Mouse (Mus musculus) kidney, embryonic 15.5 days (tissue): ENCODE data around the gene Fhit. TPM values are rescaled to one million over a fixed set of nuclear protein-coding genes. Genes with fewer than 3 reads are reported as not detected.

Source experiments
- ATAC-seq: fragments of 200-750 bp; cut with Nextera tagmentation; replicated peaks from 2 replicates; pipeline ENCODE4 v1.8.0; 2017; ENCODE audit warnings: moderate TSS enrichment; ENCODE audit not compliant: low FRiP score
- H3K27ac ChIP-seq: fragments of 300-500 bp; sonication (generic); 2 replicates; pipeline ENCODE4 v1.5.1; 2015; ENCODE audit warnings: mild to moderate bottlenecking, inconsistent platforms
- H3K27me3 ChIP-seq: fragments of 300-500 bp; sonication (generic); 2 replicates; pipeline ENCODE4 v1.6.1; 2015; ENCODE audit warnings: inconsistent platforms
- H3K36me3 ChIP-seq: fragments of 300-500 bp; sonication (generic); 2 replicates; pipeline ENCODE4 v1.6.1; 2015; ENCODE audit warnings: inconsistent platforms
- H3K4me1 ChIP-seq: fragments of 300-500 bp; sonication (generic); 2 replicates; pipeline ENCODE4 v1.6.1; 2015; ENCODE audit warnings: inconsistent platforms
- H3K4me2 ChIP-seq: fragments of 300-500 bp; sonication (generic); 2 replicates; pipeline ENCODE4 v1.6.1; 2015; ENCODE audit warnings: moderate library complexity, mild to moderate bottlenecking, inconsistent platforms
- H3K4me3 ChIP-seq: fragments of 300-500 bp; sonication (generic); replicated peaks from 2 replicates; pipeline ENCODE4 v1.5.1; 2015; ENCODE audit warnings: mild to moderate bottlenecking, inconsistent platforms
- H3K9ac ChIP-seq: fragments of 300-500 bp; sonication (generic); 2 replicates; pipeline ENCODE4 v1.6.1; 2015; ENCODE audit warnings: mild to moderate bottlenecking, inconsistent platforms
- H3K9me3 ChIP-seq: fragments of 300-500 bp; sonication (generic); replicated peaks from 2 replicates; pipeline ENCODE4 v1.6.1; 2016; ENCODE audit warnings: inconsistent platforms
- WGBS: fragments of 180-500 bp; shearing (Covaris S2); methylation state at CpG from one replicate; pipeline ENCODE4 v1.1.7; 2015; ENCODE audit warnings: mixed read lengths; 5-methylcytosine and 5-hydroxymethylcytosine counted together
- polyA plus RNA-seq: library from polyadenylated mRNA; unstranded; fragments of >200 nt; fragmentation: Nextera tagmentation; extraction: Ambion mirVana; gene quantifications from 2 replicates; pipeline ENCODE4 v1.2.1, GENCODE M21; 2015

The Fhit gene
- polyA plus RNA-seq, 1 experiment from 2014 or later, result 5.1 TPM

GRCm38 (mm10) chr14:10534862-10535261 is 627.0 kb downstream of the Fhit start:
- H3K9ac ChIP-seq, result no peak overlapping the region
- no peak overlapping the region for H3K27ac ChIP-seq
- no peaks in the 10 kb centered on the region for H3K4me1 ChIP-seq
- no peak overlapping the region for H3K4me2 ChIP-seq
- H3K4me3 ChIP-seq, result no peak overlapping the region
- WGBS, result 80% methylated on average over 2 of the region's 2 CpGs
- H3K36me3 ChIP-seq, result no peaks in the 10 kb centered on the region
- no peaks in the 10 kb centered on the region for H3K9me3 ChIP-seq
- no peaks in the 10 kb centered on the region for H3K27me3 ChIP-seq
- no peak for ATAC-seq

DNA sequence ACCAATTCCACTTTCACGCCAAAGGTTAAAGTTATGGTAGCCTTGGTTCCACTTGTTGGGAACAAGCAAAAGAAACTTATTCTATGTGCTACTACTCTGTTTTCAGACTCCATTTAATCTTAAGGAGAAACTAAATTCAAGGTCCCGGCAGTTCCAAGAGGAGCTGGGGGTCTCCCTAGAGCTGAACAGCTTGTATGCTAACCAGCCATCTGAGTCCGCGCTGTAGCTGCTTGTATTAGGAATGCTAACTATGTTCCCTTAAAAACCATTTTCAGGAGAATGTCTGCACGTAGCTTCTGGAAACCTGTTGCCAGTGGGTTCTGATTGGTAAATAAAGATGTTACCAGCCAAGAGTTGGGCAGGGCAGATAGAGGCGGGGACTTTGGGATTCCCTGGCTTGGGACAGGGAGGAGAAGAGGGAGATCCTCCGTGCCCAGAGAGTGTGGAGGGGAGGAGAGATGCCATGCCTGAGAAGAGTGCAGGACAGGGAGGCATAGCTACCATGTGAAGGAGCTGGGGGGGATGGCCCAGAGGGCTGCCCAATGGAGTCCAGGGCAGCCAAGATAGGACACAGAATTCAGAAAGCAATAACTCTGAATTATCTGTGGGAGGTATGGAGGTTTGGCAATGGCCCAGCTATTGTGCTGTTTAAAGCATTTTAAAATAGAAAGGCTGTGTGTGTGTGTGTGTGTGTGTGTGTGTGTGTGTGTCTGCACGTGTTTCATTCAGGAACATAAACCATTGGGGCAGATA is 629.9 kb downstream of the Fhit start:
- Histone ChIP-seq H3K9ac (no peak overlapping the region), H3K9me3 (no peaks in the 10 kb centered on the region), H3K36me3 (no peaks in the 10 kb centered on the region), H3K4me1 (no peaks in the 10 kb centered on the region), H3K4me2 (no peak overlapping the region), H3K27me3 (no peaks in the 10 kb centered on the region), H3K27ac (no peak overlapping the region), H3K4me3 (no peak overlapping the region)
- WGBS, result 69% methylated on average over 8 of the region's 8 CpGs
- no peak for ATAC-seq

DNA sequence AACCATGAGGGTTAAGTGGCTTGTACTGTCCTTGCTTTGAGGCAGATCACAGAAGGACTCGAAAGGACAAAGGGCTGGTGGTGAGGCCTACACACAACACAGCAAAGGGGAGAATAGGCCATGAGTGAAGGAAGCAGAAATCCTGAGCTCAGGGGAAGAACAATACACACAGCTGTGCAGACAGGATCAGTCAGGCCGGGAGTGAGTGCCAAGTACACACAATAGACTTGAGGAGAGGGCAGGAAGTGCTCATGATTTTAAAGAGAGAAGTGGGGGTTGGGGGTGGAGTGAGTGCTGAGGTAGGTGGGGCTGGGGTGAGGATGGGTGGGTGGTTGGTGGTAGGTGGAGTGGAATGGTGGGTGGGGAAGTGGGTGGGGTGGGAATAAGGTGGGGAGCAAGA is 635.0 kb downstream of the Fhit start:
- Histone ChIP-seq H3K27ac (no peak overlapping the region), H3K4me2 (no peak overlapping the region), H3K9me3 (no peaks in the 10 kb centered on the region), H3K36me3 (no peaks in the 10 kb centered on the region), H3K4me3 (no peak overlapping the region), H3K27me3 (no peaks in the 10 kb centered on the region), H3K4me1 (no peaks in the 10 kb centered on the region), H3K9ac (no peak overlapping the region)
- WGBS, result 61% methylated on average over 2 of the region's 2 CpGs
- no peak for ATAC-seq

- no peak for ATAC-seq
- Histone ChIP-seq H3K9me3 (no peaks in the 10 kb centered on the region), H3K27me3 (no peaks in the 10 kb centered on the region), H3K4me2 (no peak overlapping the region), H3K36me3 (no peaks in the 10 kb centered on the region), H3K4me3 (no peak overlapping the region), H3K27ac (no peak overlapping the region), H3K9ac (no peak overlapping the region), H3K4me1 (no peaks in the 10 kb centered on the region)
- 83% methylated on average over 4 of the region's 4 CpGs for WGBS
Measured at GRCm38 (mm10) chr14:10525786-10526185, 636.0 kb downstream of the Fhit start.

DNA sequence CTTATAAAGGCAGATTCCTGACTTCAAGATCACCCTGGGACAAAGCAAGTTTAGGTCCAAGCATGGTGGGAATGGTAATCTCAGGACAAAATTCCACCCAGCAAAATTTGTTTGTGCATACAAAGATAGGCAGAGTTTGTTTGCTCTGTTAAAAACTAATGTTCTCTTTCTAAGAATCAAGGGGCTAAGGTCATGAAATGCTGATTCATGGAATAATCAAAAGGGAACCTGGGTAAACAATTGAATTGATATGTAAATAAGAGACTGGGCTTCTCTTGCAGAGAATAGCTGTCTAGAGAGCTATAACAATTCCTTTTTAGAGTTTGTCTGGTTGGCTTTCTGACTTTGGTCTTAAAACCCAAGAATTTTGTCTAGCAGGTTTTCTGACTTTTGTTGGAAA is 647.8 kb downstream of the Fhit start:
- Histone ChIP-seq H3K36me3 (no peaks in the 10 kb centered on the region), H3K4me1 (no peaks in the 10 kb centered on the region), H3K27me3 (no peaks in the 10 kb centered on the region), H3K4me3 (no peak overlapping the region), H3K4me2 (no peak overlapping the region), H3K27ac (no peak overlapping the region), H3K9me3 (no peaks in the 10 kb centered on the region), H3K9ac (no peak overlapping the region)
- ATAC-seq, result no peak

GRCm38 (mm10) chr14:10509252-10509651 is 652.6 kb downstream of the Fhit start:
- no peaks in the 10 kb centered on the region for H3K27me3 ChIP-seq
- H3K4me3 ChIP-seq, result no peak overlapping the region
- no peak for ATAC-seq
- no peak overlapping the region for H3K4me2 ChIP-seq
- H3K27ac ChIP-seq, result no peak overlapping the region
- H3K9me3 ChIP-seq, result no peaks in the 10 kb centered on the region
- no peak overlapping the region for H3K9ac ChIP-seq
- no peaks in the 10 kb centered on the region for H3K36me3 ChIP-seq
- no peaks in the 10 kb centered on the region for H3K4me1 ChIP-seq

DNA sequence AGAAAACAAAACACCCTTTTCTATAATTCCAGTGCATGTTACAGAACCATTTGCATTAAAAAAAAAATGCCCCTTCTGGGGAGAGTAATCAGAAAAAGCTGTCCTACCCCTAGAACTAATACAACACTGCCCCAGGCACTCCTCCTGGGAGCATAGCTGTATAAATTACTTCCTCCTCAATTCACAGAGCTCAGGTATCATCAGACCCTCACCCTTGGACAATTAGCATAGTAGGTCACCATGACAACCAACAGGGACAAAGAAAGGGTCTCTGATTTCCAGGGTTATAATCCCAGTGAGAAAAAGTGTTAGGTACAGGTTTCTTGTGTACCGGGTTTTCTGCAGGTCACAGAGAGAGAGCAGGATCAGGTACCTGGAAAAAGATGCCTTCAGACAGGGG is 654.3 kb downstream of the Fhit start:
- H3K36me3 ChIP-seq, result no peaks in the 10 kb centered on the region
- 30% methylated on average over 1 of the region's 1 CpGs for WGBS
- no peak overlapping the region for H3K27ac ChIP-seq
- no peak overlapping the region for H3K4me3 ChIP-seq
- H3K4me1 ChIP-seq, result no peaks in the 10 kb centered on the region
- H3K4me2 ChIP-seq, result no peak overlapping the region
- no peak for ATAC-seq
- H3K9me3 ChIP-seq, result no peaks in the 10 kb centered on the region
- H3K9ac ChIP-seq, result no peak overlapping the region
- H3K27me3 ChIP-seq, result no peaks in the 10 kb centered on the region

GRCm38 (mm10) chr14:10485798-10486197 is 676.0 kb downstream of the Fhit start:
- 81% methylated on average over 3 of the region's 3 CpGs for WGBS
- no peak for ATAC-seq

GRCm38 (mm10) chr14:10482851-10483613 is 678.8 kb downstream of the Fhit start:
- H3K9ac ChIP-seq, result no peak overlapping the region
- WGBS, result 89% methylated on average over 3 of the region's 3 CpGs
- H3K9me3 ChIP-seq, result no peaks in the 10 kb centered on the region
- no peaks in the 10 kb centered on the region for H3K36me3 ChIP-seq
- H3K4me3 ChIP-seq, result no peak overlapping the region
- no peak overlapping the region for H3K4me2 ChIP-seq
- no peaks in the 10 kb centered on the region for H3K27me3 ChIP-seq
- H3K4me1 ChIP-seq, result no peaks in the 10 kb centered on the region
- H3K27ac ChIP-seq, result no peak overlapping the region
- ATAC-seq, result no peak

More at GRCm38 (mm10) chr14:10485798-10486197, 676.0 kb downstream of the Fhit start:
- Histone ChIP-seq H3K9me3 (no peaks in the 10 kb centered on the region), H3K4me2 (no peak overlapping the region), H3K9ac (no peak overlapping the region), H3K27ac (no peak overlapping the region), H3K27me3 (no peaks in the 10 kb centered on the region), H3K36me3 (no peaks in the 10 kb centered on the region), H3K4me1 (no peaks in the 10 kb centered on the region), H3K4me3 (no peak overlapping the region)

GRCm38 (mm10) chr14:10481370-10481769 is 680.5 kb downstream of the Fhit start:
- WGBS, result 78% methylated on average over 2 of the region's 2 CpGs
- Histone ChIP-seq H3K4me3 (no peak overlapping the region), H3K4me2 (no peak overlapping the region), H3K36me3 (no peaks in the 10 kb centered on the region), H3K9ac (no peak overlapping the region), H3K27me3 (no peaks in the 10 kb centered on the region), H3K9me3 (no peaks in the 10 kb centered on the region), H3K4me1 (no peaks in the 10 kb centered on the region), H3K27ac (no peak overlapping the region)
- no peak for ATAC-seq

- Histone ChIP-seq H3K4me2 (no peak overlapping the region), H3K4me3 (no peak overlapping the region), H3K36me3 (no peaks in the 10 kb centered on the region), H3K9ac (no peak overlapping the region), H3K27me3 (no peaks in the 10 kb centered on the region), H3K9me3 (no peaks in the 10 kb centered on the region), H3K4me1 (no peaks in the 10 kb centered on the region), H3K27ac (no peak overlapping the region)
- no peak for ATAC-seq
- WGBS, result 88% methylated on average over 1 of the region's 1 CpGs
Measured at GRCm38 (mm10) chr14:10480681-10481080, 681.2 kb downstream of the Fhit start.

DNA sequence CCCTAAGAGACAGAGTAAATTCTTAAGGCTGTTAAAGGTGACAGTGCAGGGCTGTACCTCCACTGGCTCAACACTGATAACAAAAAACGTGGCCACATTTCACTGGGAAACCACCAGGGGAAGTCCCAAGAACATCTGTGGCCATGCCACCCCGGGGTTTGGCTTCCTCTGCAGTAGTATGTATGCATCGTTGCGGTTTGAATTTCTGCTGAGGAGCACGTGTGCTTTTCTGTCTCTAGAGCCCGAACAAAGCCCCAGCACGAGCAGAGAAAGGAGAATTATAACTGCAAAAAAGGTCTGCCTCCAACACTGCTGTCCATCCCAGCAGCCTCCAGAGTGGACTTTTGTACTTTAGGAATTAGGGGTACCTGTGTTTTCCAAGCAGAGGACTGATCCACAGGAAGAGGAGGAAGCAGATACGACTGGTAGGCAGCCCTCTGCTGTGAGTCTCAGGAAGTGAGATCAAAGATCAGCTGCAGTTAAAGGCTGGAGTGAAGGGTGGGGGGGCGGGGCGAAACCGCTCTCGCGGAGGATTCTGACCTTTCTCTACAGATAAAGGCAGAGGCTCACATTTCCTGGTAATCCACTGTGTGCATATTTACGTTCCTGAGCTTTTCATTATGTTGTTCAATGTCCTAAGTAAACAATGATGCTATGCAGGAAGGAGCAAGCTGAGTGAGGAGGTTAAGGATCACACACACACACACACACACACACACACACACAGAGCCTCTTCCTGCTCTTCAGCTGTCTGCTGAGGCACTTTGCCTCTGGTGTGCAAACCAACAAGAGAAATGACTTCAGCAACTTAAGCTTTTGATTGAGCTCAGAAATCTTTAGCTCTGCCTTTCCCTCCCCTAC is 708.6 kb downstream of the Fhit start:
- Histone ChIP-seq H3K4me3 (peak overlapping the region; percentile 21), H3K9me3 (no peaks in the 10 kb centered on the region), H3K4me1 (peaks cover 17% of the 10 kb centered on the region), H3K27ac (peak overlapping the region; percentile 52; the same call in 1 of the 2 replicates), H3K36me3 (no peaks in the 10 kb centered on the region), H3K9ac (no peak overlapping the region), H3K4me2 (peak overlapping the region; percentile 51), H3K27me3 (no peaks in the 10 kb centered on the region)
- peak; percentile 90 for ATAC-seq
- 13% methylated on average over 14 of the region's 14 CpGs for WGBS
